Mouse (Mus musculus) ES-Bruce4 (cell line): ENCODE data around the gene Apoe.

ENCODE experiments used
- CTCF ChIP-seq: IDR thresholded peaks from one replicate; pipeline ENCODE4 v1.8.1; 2011; ENCODE audit warnings: low read depth, low read length
- EP300 ChIP-seq: IDR thresholded peaks from 2 replicates; pipeline ENCODE4 v1.6.1; 2011; ENCODE audit warnings: low read depth, low read length; ENCODE audit not compliant: insufficient read depth
- POLR2A ChIP-seq: IDR thresholded peaks from one replicate; pipeline ENCODE4 v1.8.1; 2011; ENCODE audit warnings: low read length; ENCODE audit not compliant: insufficient read depth

DNA sequence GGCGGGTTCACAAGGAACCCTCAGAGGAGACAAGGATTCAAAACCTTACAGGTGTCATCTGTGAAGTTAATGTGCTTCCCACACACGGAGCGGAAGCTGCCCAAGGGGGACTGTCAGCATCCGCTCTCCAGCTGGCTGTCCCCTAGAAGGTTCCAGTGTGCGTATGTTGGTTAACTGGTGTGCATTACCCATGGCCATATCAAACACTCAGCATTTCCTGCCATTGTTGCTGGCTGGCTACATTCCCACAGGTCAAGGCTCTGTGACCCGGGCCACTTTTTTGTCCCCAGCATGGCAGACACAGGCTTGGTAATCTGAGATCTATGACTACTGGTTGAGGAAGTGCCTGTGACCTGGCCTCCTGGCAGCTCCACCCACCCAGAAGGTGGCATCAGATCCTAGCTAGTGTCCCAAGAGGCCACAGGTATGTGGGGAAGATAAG lies 23.8 kb upstream of the Apoe start:
- TF ChIP-seq CTCF (no peak), EP300 (no peak), POLR2A (no peak)
